Mouse (Mus musculus) embryonic facial prominence, embryonic 15.5 days (tissue): ENCODE results near the gene Lrrc74a. TPM values are rescaled to one million over a fixed set of nuclear protein-coding genes. Genes with fewer than 3 reads are reported as not detected.

Source experiments
- ATAC-seq: fragments of 200-750 bp; cut with Nextera tagmentation; 2 replicates; pipeline ENCODE4 v1.8.0; 2017; ENCODE audit warnings: low read depth, moderate TSS enrichment; ENCODE audit not compliant: insufficient number of reproducible peaks, low FRiP score, low TSS enrichment
- H3K27ac ChIP-seq: fragments of 300-500 bp; sonication (generic); replicated peaks from 2 replicates; pipeline ENCODE4 v1.5.1; 2015; ENCODE audit warnings: mild to moderate bottlenecking, inconsistent platforms
- H3K27me3 ChIP-seq: fragments of 300-500 bp; sonication (generic); 2 replicates; pipeline ENCODE4 v1.6.1; 2015; ENCODE audit warnings: inconsistent platforms
- H3K36me3 ChIP-seq: fragments of 300-500 bp; sonication (generic); 2 replicates; pipeline ENCODE4 v1.6.1; 2015; ENCODE audit warnings: mild to moderate bottlenecking, inconsistent platforms
- H3K4me1 ChIP-seq: fragments of 300-500 bp; sonication (generic); 2 replicates; pipeline ENCODE4 v1.6.1; 2015; ENCODE audit warnings: inconsistent platforms
- H3K4me2 ChIP-seq: fragments of 300-500 bp; sonication (generic); replicated peaks from 2 replicates; pipeline ENCODE4 v1.6.1; 2015; ENCODE audit warnings: mild to moderate bottlenecking, inconsistent platforms
- H3K4me3 ChIP-seq: fragments of 300-500 bp; sonication (generic); replicated peaks from 2 replicates; pipeline ENCODE4 v1.5.1; 2015; ENCODE audit warnings: mild to moderate bottlenecking, inconsistent platforms
- H3K9ac ChIP-seq: fragments of 300-500 bp; sonication (generic); 2 replicates; pipeline ENCODE4 v1.6.1; 2015; ENCODE audit warnings: inconsistent platforms
- H3K9me3 ChIP-seq: fragments of 300-500 bp; sonication (generic); replicated peaks from 2 replicates; pipeline ENCODE4 v1.6.1; 2016; ENCODE audit warnings: inconsistent platforms
- WGBS: fragments of 180-500 bp; shearing (Covaris S2); methylation state at CpG from one replicate; pipeline ENCODE4 v1.1.7; 2015; 5-methylcytosine and 5-hydroxymethylcytosine counted together
- polyA plus RNA-seq: library from polyadenylated mRNA; unstranded; fragments of >200 nt; fragmentation: Nextera tagmentation; extraction: Ambion mirVana; gene quantifications from 2 replicates; pipeline ENCODE4 v1.2.1, GENCODE M21; 2015

Gene Lrrc74a
- polyA plus RNA-seq, 1 experiment from 2014 or later: not detected

GRCm38 (mm10) chr12:86721453-86721852, 12.7 kb upstream of the Lrrc74a start:
- H3K27ac ChIP-seq: no peak overlapping the region
- 67% methylated on average over 5 of the region's 5 CpGs for WGBS
- H3K4me3 ChIP-seq: no peak overlapping the region
- no peaks in the 10 kb centered on the region for H3K27me3 ChIP-seq
- no peaks in the 10 kb centered on the region for H3K36me3 ChIP-seq
- peaks cover 32% of the 10 kb centered on the region for H3K4me1 ChIP-seq
- H3K4me2 ChIP-seq: no peak overlapping the region
- no peaks in the 10 kb centered on the region for H3K9me3 ChIP-seq
- ATAC-seq: no peak
- no peak overlapping the region for H3K9ac ChIP-seq

- peaks cover 32% of the 10 kb centered on the region for H3K4me1 ChIP-seq
- H3K9me3 ChIP-seq: no peaks in the 10 kb centered on the region
- no peak overlapping the region; the same call in 1 of the 2 replicates for H3K4me2 ChIP-seq
- 68% methylated on average over 2 of the region's 2 CpGs for WGBS
- H3K9ac ChIP-seq: no peak overlapping the region
- ATAC-seq: no peak
- no peak overlapping the region for H3K27ac ChIP-seq
- no peak overlapping the region for H3K4me3 ChIP-seq
- no peaks in the 10 kb centered on the region for H3K27me3 ChIP-seq
- H3K36me3 ChIP-seq: no peaks in the 10 kb centered on the region
Observed at GRCm38 (mm10) chr12:86724300-86724699, 9.9 kb upstream of the Lrrc74a start.

- no peaks in the 10 kb centered on the region for H3K9me3 ChIP-seq
- H3K4me1 ChIP-seq: peaks cover 21% of the 10 kb centered on the region; the same call in 1 of the 2 replicates
- peak overlapping the region; percentile 58 for H3K9ac ChIP-seq
- H3K36me3 ChIP-seq: no peaks in the 10 kb centered on the region
- peak overlapping the region; percentile 58 for H3K27ac ChIP-seq
- peak overlapping the region; percentile 93 for H3K4me2 ChIP-seq
- no peaks in the 10 kb centered on the region for H3K27me3 ChIP-seq
- no peak for ATAC-seq
- WGBS: under 1% methylated on average over 19 of the region's 19 CpGs
- peak overlapping the region; percentile 80 for H3K4me3 ChIP-seq
Observed at GRCm38 (mm10) chr12:86725706-86726105, 8.5 kb upstream of the Lrrc74a start.

- H3K27me3 ChIP-seq: no peaks in the 10 kb centered on the region
- H3K27ac ChIP-seq: peak within 1 kb of the TSS; percentile 58
- H3K9ac ChIP-seq: peak within 1 kb of the TSS; percentile 58
- 0% methylated on average over 42 of the region's 44 CpGs for WGBS
- H3K4me3 ChIP-seq: peak within 1 kb of the TSS; percentile 80
- no peaks in the 10 kb centered on the region for H3K36me3 ChIP-seq
- ATAC-seq: peak; percentile 98
- H3K4me2 ChIP-seq: peak within 1 kb of the TSS; percentile 93
- H3K4me1 ChIP-seq: peaks cover 21% of the 10 kb centered on the region; the same call in 1 of the 2 replicates
- no peaks in the 10 kb centered on the region for H3K9me3 ChIP-seq
Observed at GRCm38 (mm10) chr12:86726120-86726640, 8.0 kb upstream of the Lrrc74a start, which contains the start of gene Angel1. Gene Angel1, minus strand, starts transcription at chr12:86726460.

- Histone ChIP-seq H3K4me2 (no peak overlapping the region), H3K9ac (no peak overlapping the region), H3K36me3 (no peaks in the 10 kb centered on the region), H3K27ac (no peak overlapping the region), H3K4me1 (no peaks in the 10 kb centered on the region), H3K27me3 (no peaks in the 10 kb centered on the region), H3K9me3 (no peaks in the 10 kb centered on the region), H3K4me3 (no peak overlapping the region)
- ATAC-seq: no peak
- 73% methylated on average over 13 of the region's 13 CpGs for WGBS
Observed at GRCm38 (mm10) chr12:86761036-86761435, 26.9 kb downstream of the Lrrc74a start.

GRCm38 (mm10) chr12:86764060-86764459, 29.9 kb downstream of the Lrrc74a start:
- Histone ChIP-seq H3K4me1 (peaks cover 7% of the 10 kb centered on the region; the same call in 1 of the 2 replicates), H3K4me3 (no peak overlapping the region), H3K4me2 (no peak overlapping the region), H3K27ac (no peak overlapping the region), H3K27me3 (no peaks in the 10 kb centered on the region), H3K36me3 (no peaks in the 10 kb centered on the region), H3K9me3 (no peaks in the 10 kb centered on the region), H3K9ac (no peak overlapping the region)
- ATAC-seq: no peak
- 63% methylated on average over 6 of the region's 6 CpGs for WGBS

GRCm38 (mm10) chr12:86766467-86766866, 32.3 kb downstream of the Lrrc74a start:
- peaks cover 28% of the 10 kb centered on the region for H3K4me1 ChIP-seq
- no peaks in the 10 kb centered on the region for H3K27me3 ChIP-seq
- H3K27ac ChIP-seq: no peak overlapping the region
- H3K9ac ChIP-seq: no peak overlapping the region
- no peak overlapping the region for H3K4me3 ChIP-seq
- ATAC-seq: no peak
- H3K9me3 ChIP-seq: no peaks in the 10 kb centered on the region
- H3K36me3 ChIP-seq: no peaks in the 10 kb centered on the region
- H3K4me2 ChIP-seq: no peak overlapping the region
- WGBS: 86% methylated on average over 8 of the region's 8 CpGs

- Histone ChIP-seq H3K4me3 (no peak overlapping the region), H3K27ac (no peak overlapping the region), H3K36me3 (no peaks in the 10 kb centered on the region), H3K9ac (no peak overlapping the region), H3K9me3 (no peaks in the 10 kb centered on the region), H3K4me1 (peaks cover 38% of the 10 kb centered on the region), H3K4me2 (no peak overlapping the region), H3K27me3 (no peaks in the 10 kb centered on the region)
- ATAC-seq: no peak
- 33% methylated on average over 20 of the region's 20 CpGs for WGBS
Observed at GRCm38 (mm10) chr12:86767868-86768631, 33.9 kb downstream of the Lrrc74a start.

GRCm38 (mm10) chr12:86768986-86769580, 34.9 kb downstream of the Lrrc74a start:
- H3K4me3 ChIP-seq: no peak overlapping the region
- no peak for ATAC-seq
- WGBS: 23% methylated on average over 4 of the region's 4 CpGs
- no peaks in the 10 kb centered on the region for H3K36me3 ChIP-seq
- no peak overlapping the region for H3K27ac ChIP-seq
- H3K27me3 ChIP-seq: no peaks in the 10 kb centered on the region
- no peak overlapping the region for H3K4me2 ChIP-seq
- H3K4me1 ChIP-seq: peaks cover 38% of the 10 kb centered on the region
- H3K9me3 ChIP-seq: no peaks in the 10 kb centered on the region
- no peak overlapping the region for H3K9ac ChIP-seq

GRCm38 (mm10) chr12:86769819-86770218, 35.6 kb downstream of the Lrrc74a start:
- H3K9ac ChIP-seq: no peak overlapping the region
- peaks cover 38% of the 10 kb centered on the region for H3K4me1 ChIP-seq
- H3K4me2 ChIP-seq: no peak overlapping the region
- H3K27me3 ChIP-seq: no peaks in the 10 kb centered on the region
- no peaks in the 10 kb centered on the region for H3K9me3 ChIP-seq
- peak overlapping the region; percentile 81 for H3K27ac ChIP-seq
- ATAC-seq: no peak
- no peak overlapping the region for H3K4me3 ChIP-seq
- no peaks in the 10 kb centered on the region for H3K36me3 ChIP-seq

- Histone ChIP-seq H3K4me3 (no peak overlapping the region), H3K9me3 (no peaks in the 10 kb centered on the region), H3K9ac (no peak overlapping the region), H3K4me2 (no peak overlapping the region), H3K27ac (peak overlapping the region; percentile 81), H3K4me1 (peaks cover 39% of the 10 kb centered on the region), H3K27me3 (no peaks in the 10 kb centered on the region), H3K36me3 (no peaks in the 10 kb centered on the region)
- peak; percentile 49; the same call in 1 of the 2 replicates for ATAC-seq
- WGBS: 15% methylated on average over 4 of the region's 4 CpGs
Observed at GRCm38 (mm10) chr12:86770261-86770670, 36.1 kb downstream of the Lrrc74a start.
